Mouse (Mus musculus) gonadal fat pad, adult 2 months (tissue): ENCODE results near the gene Fam161b. TPM values are rescaled to one million over a fixed set of nuclear protein-coding genes. Genes with fewer than 3 reads are reported as not detected.

Experiments
- polyA plus RNA-seq: library from polyadenylated mRNA; depleted of rRNA; stranded (reverse); fragments of >200 nt; gene quantifications from 2 replicates; pipeline ENCODE4 v1.2.3, GENCODE M21; 2012; rRNA removed

Fam161b gene
- polyA plus RNA-seq, 1 experiment: 1.2 TPM

Other genes starting within 250 kb of the Fam161b start
- gene Dnal1, start 247.5 kb downstream of the Fam161b start, polyA plus RNA-seq: 4.2 and 7.2 TPM in 2 replicates
- 0.15 and 0.16 TPM in 2 replicates for gene Pnma1, start 213.3 kb downstream of the Fam161b start, polyA plus RNA-seq
- gene Elmsan1, start 143.0 kb downstream of the Fam161b start, polyA plus RNA-seq: 11.2 and 16.1 TPM in 2 replicates
- gene Ptgr2, start 76.6 kb downstream of the Fam161b start, polyA plus RNA-seq: 21.5 and 29.9 TPM in 2 replicates
- 31.6 and 36.2 TPM in 2 replicates for gene Zfp410, start 45.0 kb downstream of the Fam161b start, polyA plus RNA-seq
- gene Coq6, start 176 bp downstream of the Fam161b start, polyA plus RNA-seq: 37.0 and 48.9 TPM in 2 replicates
- gene Entpd5, start 47.2 kb upstream of the Fam161b start, polyA plus RNA-seq: 13.7 and 14.6 TPM in 2 replicates
- 0.47 and 0.51 TPM in 2 replicates for gene Bbof1, start 47.2 kb upstream of the Fam161b start, polyA plus RNA-seq
- gene Rnf113a2, start 55.4 kb upstream of the Fam161b start, polyA plus RNA-seq: 7.6 and 10.6 TPM in 2 replicates
- gene Aldh6a1, start 89.2 kb upstream of the Fam161b start, polyA plus RNA-seq: 158 and 164 TPM in 2 replicates
- gene Lin52, start 89.6 kb upstream of the Fam161b start, polyA plus RNA-seq: 14.3 and 24.5 TPM in 2 replicates
- not detected in 2 replicates for gene Vsx2, start 207.9 kb upstream of the Fam161b start, polyA plus RNA-seq